Mouse (Mus musculus) CH12.LX (cell line): ENCODE results near the gene Tspyl2.

Experiments
- CTCF ChIP-seq, 2 experiments: IDR thresholded peaks in 1 of 2; conservative IDR thresholded peaks in 1 of 2; 2 replicates each; pipeline ENCODE4 v1.5.1; 2011 to 2012; ENCODE audit warnings: low read depth in 2 of 2, low read length in 2 of 2, improper control_type of control experiment in 1 of 2, inconsistent platforms in 1 of 2, mild to moderate bottlenecking in 1 of 2, moderate library complexity in 1 of 2
- TCF12 ChIP-seq: IDR thresholded peaks from 2 replicates; pipeline ENCODE4 v1.6.1; 2014; ENCODE audit warnings: low read depth, mild to moderate bottlenecking, inconsistent platforms, low read length, improper control_type of control experiment

DNA sequence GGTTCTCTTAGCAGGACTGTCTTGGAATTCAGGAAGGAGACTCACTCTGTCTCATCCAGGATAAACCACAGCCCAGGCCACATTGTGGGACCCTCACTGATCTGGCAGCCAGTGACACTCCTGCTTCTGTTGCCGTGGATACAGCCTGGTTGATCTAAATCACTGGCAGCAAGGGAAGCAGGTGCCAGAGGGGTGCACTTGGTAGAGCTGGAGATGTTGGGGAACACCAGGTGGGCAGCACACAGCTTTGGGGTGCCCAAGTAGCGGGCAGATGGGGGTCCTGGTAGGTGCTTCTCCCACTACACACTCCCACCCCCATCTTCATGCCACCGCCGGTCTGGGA, 25.8 kb upstream of the Tspyl2 start:
- TF ChIP-seq TCF12 (no peak), CTCF (conservative IDR thresholded peaks at IDR 0.05 in 1 of 2, IDR thresholded peaks at IDR 0.05 in 1 of 2; ENCODE audit: low read depth in 2 of 2, low read length in 2 of 2) (no peak)
